Mouse (Mus musculus): ENCODE measurements around the gene Trp53bp2.
A peak's percentile ranks its signal among the peaks of the same experiment; 100 is the strongest.

Gene Trp53bp2

GRCm38 (mm10) chr1:182408684-182409327 lies at the start of gene Trp53bp2:
Trp53bp2 (plus strand) TSS chr1:182409172.
- DNase-seq, result peak; percentile 100

- no peak for DNase-seq
Measured at GRCm38 (mm10) chr1:182362703-182363102, 46.3 kb upstream of the Trp53bp2 start.

- DNase-seq, result no peak
Measured at GRCm38 (mm10) chr1:182363683-182364404, 45.1 kb upstream of the Trp53bp2 start.

- no peak for DNase-seq
Measured at GRCm38 (mm10) chr1:182368309-182368708, 40.7 kb upstream of the Trp53bp2 start.

GRCm38 (mm10) chr1:182368782-182369181 lies 40.2 kb upstream of the Trp53bp2 start:
- no peak for DNase-seq

GRCm38 (mm10) chr1:182369435-182369834 lies 39.5 kb upstream of the Trp53bp2 start:
- DNase-seq, result no peak

- no peak for DNase-seq
Measured at GRCm38 (mm10) chr1:182371891-182372290, 37.1 kb upstream of the Trp53bp2 start.

- no peak for DNase-seq
Measured at GRCm38 (mm10) chr1:182376221-182376620, 32.8 kb upstream of the Trp53bp2 start.

- no peak for DNase-seq
Measured at GRCm38 (mm10) chr1:182376826-182377225, 32.1 kb upstream of the Trp53bp2 start.

GRCm38 (mm10) chr1:182377519-182377918 lies 31.5 kb upstream of the Trp53bp2 start:
- no peak for DNase-seq

- DNase-seq, result no peak
Measured at GRCm38 (mm10) chr1:182378205-182378835, 30.7 kb upstream of the Trp53bp2 start.

GRCm38 (mm10) chr1:182378876-182379275 lies 30.1 kb upstream of the Trp53bp2 start:
- DNase-seq, result no peak

- DNase-seq, result no peak
Measured at GRCm38 (mm10) chr1:182380683-182381082, 28.3 kb upstream of the Trp53bp2 start.

GRCm38 (mm10) chr1:182381327-182381726 lies 27.6 kb upstream of the Trp53bp2 start:
- DNase-seq, result peak; percentile 54

GRCm38 (mm10) chr1:182383096-182383495 lies 25.9 kb upstream of the Trp53bp2 start:
- no peak for DNase-seq

GRCm38 (mm10) chr1:182386449-182386848 lies 22.5 kb upstream of the Trp53bp2 start:
- DNase-seq, result no peak

- no peak for DNase-seq
Measured at GRCm38 (mm10) chr1:182388729-182389128, 20.2 kb upstream of the Trp53bp2 start.

- DNase-seq, result no peak
Measured at GRCm38 (mm10) chr1:182398171-182398570, 10.8 kb upstream of the Trp53bp2 start.

GRCm38 (mm10) chr1:182398780-182399179 lies 10.2 kb upstream of the Trp53bp2 start:
- DNase-seq, result no peak

GRCm38 (mm10) chr1:182399205-182399604 lies 9.8 kb upstream of the Trp53bp2 start:
- no peak for DNase-seq

GRCm38 (mm10) chr1:182399908-182400307 lies 9.1 kb upstream of the Trp53bp2 start:
- no peak for DNase-seq

- DNase-seq, result no peak
Measured at GRCm38 (mm10) chr1:182403076-182403475, 5.9 kb upstream of the Trp53bp2 start.

GRCm38 (mm10) chr1:182406621-182407020 lies 2.4 kb upstream of the Trp53bp2 start:
- no peak for DNase-seq

GRCm38 (mm10) chr1:182408243-182408642 lies 729 bp upstream of the Trp53bp2 start:
- DNase-seq, result peak; percentile 21

Measured in thymus, postnatal 4 days (tissue).